Mouse (Mus musculus) kidney, adult 2 months (tissue): ENCODE data around the gene Slc36a1. TPM values are rescaled to one million over a fixed set of nuclear protein-coding genes. Genes with fewer than 3 reads are reported as not detected.

Experiments used
- DNase-seq: peaks from one replicate; pipeline ENCODE4 v3.0.0; 2021
- H3K27ac ChIP-seq: fragments of 200-500 bp; 2 replicates; pipeline ENCODE4 v1.5.1; 2012; ENCODE audit warnings: low read depth, low read length, control low read depth, inconsistent platforms; ENCODE audit not compliant: insufficient read depth
- H3K27me3 ChIP-seq: fragments of 200-500 bp; replicated peaks from 2 replicates; pipeline ENCODE4 v1.6.1; 2012; ENCODE audit warnings: mild to moderate bottlenecking, moderate library complexity, low read length, inconsistent platforms; ENCODE audit not compliant: control insufficient read depth, insufficient read depth
- H3K36me3 ChIP-seq: fragments of 200-500 bp; 2 replicates; pipeline ENCODE4 v1.6.1; 2012; ENCODE audit warnings: mild to moderate bottlenecking, moderate library complexity, low read length, inconsistent platforms; ENCODE audit not compliant: control insufficient read depth, insufficient read depth
- H3K4me1 ChIP-seq: fragments of 200-500 bp; 2 replicates; pipeline ENCODE4 v1.6.1; 2011; ENCODE audit warnings: low read length; ENCODE audit not compliant: control insufficient read depth, insufficient read depth
- H3K4me3 ChIP-seq: fragments of 200-500 bp; 2 replicates; pipeline ENCODE4 v1.5.1; 2011; ENCODE audit warnings: mild to moderate bottlenecking, low read depth, low read length, control low read depth; ENCODE audit not compliant: insufficient read depth
- CTCF ChIP-seq: fragments of 200-500 bp; conservative IDR thresholded peaks from 2 replicates; pipeline ENCODE4 v1.5.1; 2011; ENCODE audit warnings: low read depth, mild to moderate bottlenecking, control low read depth, low read length, moderate library complexity, mixed read lengths; ENCODE audit not compliant: insufficient read depth, insufficient read length
- POLR2A ChIP-seq: fragments of 200-500 bp; IDR thresholded peaks from one replicate; pipeline ENCODE4 v1.6.1; 2011; ENCODE audit warnings: low read depth, low read length, control low read depth
- WGBS: fragments of 180-500 bp; shearing (Covaris S2); methylation state at CpG from one replicate; pipeline ENCODE4 v1.1.7; 2018; 5-methylcytosine and 5-hydroxymethylcytosine counted together
- polyA plus RNA-seq: library from polyadenylated mRNA; depleted of rRNA; stranded (reverse); fragments of >200 nt; gene quantifications from 2 replicates; pipeline ENCODE4 v1.2.3, GENCODE M21; 2012

Gene Slc36a1
- polyA plus RNA-seq, 1 experiment, result 60.5 TPM

DNA sequence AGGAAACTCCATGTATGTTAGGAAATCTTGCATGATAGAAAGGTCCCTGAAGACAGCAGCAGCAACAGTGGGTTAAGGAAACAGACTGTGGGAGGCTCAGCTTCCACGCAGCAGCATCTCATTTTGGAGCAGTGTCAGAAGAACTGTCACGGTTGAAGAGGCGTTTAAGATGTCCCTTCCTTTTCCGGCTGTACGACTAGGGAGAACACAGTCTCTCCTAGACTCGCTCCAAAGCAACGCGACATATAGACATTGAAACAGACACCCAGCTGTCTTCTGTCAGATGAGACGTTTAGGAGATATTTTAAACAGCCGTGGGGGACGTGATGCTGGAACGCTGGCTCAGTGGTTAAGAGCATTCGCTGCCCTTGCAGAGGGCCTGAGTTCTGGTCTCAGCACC lies 12.7 kb downstream of the Slc36a1 start:
- Histone ChIP-seq H3K27me3 (no peaks in the 10 kb centered on the region), H3K4me3 (no peak overlapping the region), H3K27ac (peak overlapping the region; percentile 90), H3K36me3 (no peaks in the 10 kb centered on the region), H3K4me1 (peaks cover 22% of the 10 kb centered on the region; the same call in 1 of the 2 replicates)
- 44% methylated on average over 13 of the region's 13 CpGs for WGBS
- TF ChIP-seq POLR2A, result no peak
- TF ChIP-seq CTCF, result no peak
- no peak for DNase-seq

DNA sequence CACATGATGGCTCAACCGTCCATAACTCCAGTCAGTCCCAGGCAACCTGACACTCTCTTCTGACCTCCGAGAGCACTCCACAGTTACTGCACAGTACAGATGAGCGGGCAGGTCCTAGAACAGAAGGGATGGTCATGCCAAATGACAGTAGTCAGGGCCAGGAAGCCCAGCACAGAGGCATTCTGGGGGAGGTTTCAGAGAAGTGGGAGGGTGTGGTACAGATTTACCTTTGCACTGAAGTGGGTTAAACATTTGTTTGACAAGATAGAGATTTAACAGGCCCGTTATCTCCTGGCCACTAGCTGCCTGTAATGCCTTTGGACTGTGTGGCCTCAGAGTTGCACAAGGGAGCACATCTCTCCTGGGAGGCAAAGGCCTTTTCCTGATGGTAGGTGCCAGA lies 13.3 kb downstream of the Slc36a1 start:
- Histone ChIP-seq H3K4me3 (peak overlapping the region; percentile 26), H3K36me3 (no peaks in the 10 kb centered on the region; the same call in 1 of the 2 replicates), H3K27ac (peak overlapping the region; percentile 96)

DNA sequence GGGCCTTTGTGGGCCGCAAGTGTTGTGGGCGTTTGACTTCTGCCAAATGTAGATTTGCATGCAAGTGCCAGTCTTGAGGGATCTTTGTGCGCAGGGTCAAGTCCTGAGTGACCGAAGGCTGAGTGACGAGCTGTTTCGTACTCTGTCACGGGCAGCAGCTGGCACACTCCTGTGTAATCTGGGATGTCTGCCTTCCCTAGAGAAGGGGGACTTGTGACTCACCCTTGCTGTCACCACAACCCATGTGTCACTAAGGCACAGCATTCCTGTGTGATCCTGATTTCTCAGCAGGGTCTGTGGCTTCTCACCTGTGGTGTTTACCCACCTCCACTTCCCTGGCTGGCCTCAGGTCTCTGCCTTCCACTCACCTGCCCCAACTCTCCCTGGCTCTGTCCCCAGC lies 13.7 kb downstream of the Slc36a1 start:
- Histone ChIP-seq H3K4me1 (peaks cover 22% of the 10 kb centered on the region; the same call in 1 of the 2 replicates), H3K27me3 (no peaks in the 10 kb centered on the region), H3K4me3 (peak overlapping the region; percentile 26), H3K27ac (peak overlapping the region; percentile 96), H3K36me3 (no peaks in the 10 kb centered on the region; the same call in 1 of the 2 replicates)
- no peak for TF ChIP-seq POLR2A
- no peak for TF ChIP-seq CTCF
- no peak for DNase-seq
- WGBS, result 57% methylated on average over 7 of the region's 7 CpGs

More for the DNA sequence above, 13.3 kb downstream of the Slc36a1 start:
- TF ChIP-seq CTCF (peak; percentile 19; the same call in 1 of the 2 replicates), POLR2A (peak; percentile 31)
- DNase-seq, result peak; percentile 93
- Histone ChIP-seq H3K27me3 (no peaks in the 10 kb centered on the region), H3K4me1 (peaks cover 22% of the 10 kb centered on the region; the same call in 1 of the 2 replicates)
- WGBS, result 51% methylated on average over 4 of the region's 4 CpGs

DNA sequence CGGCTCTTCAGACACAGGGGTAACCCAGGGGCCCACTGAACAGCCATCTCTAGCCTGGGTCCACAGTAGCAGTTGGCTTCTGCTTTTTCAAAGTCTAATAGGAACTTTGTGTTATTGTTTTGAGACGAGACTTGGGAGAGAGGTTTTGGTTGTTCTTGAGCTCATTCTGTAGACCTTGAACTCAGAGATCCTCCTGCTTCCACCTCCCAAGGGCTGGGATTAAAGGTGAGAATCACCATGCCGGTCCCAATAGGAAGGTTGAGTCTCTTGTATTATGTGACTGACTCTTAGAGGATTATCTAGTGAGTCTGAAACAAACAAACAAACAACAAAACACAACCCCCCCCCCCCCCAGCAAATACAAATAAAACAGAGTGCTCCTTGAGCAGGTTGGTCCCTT lies 14.3 kb downstream of the Slc36a1 start:
- Histone ChIP-seq H3K27ac (peak overlapping the region; percentile 96), H3K4me1 (peaks cover 22% of the 10 kb centered on the region; the same call in 1 of the 2 replicates), H3K36me3 (no peaks in the 10 kb centered on the region; the same call in 1 of the 2 replicates), H3K4me3 (no peak overlapping the region), H3K27me3 (no peaks in the 10 kb centered on the region)
- 54% methylated on average over 3 of the region's 3 CpGs for WGBS
- no peak for TF ChIP-seq POLR2A
- no peak for TF ChIP-seq CTCF
- peak; percentile 73 for DNase-seq

DNA sequence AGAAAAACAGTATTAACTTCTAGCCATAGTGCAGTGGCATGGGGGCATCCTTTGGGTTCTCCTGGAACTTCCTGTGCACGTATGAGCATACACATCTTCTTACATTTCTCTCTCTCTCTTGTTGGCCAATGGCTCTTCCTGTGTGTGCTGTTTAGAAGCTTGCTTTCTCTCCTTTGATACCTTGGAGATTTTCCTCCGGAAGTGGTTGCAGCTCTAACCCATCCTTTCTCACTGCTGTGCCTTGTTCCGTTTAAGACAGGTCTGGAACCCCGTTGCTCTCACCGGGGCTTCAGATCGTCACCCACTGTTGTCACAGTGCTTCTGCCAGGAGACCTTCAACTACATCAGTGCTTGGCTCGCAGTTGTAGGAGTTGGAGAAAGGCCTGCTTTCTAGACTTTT lies 17.2 kb downstream of the Slc36a1 start:
- WGBS, result 87% methylated on average over 7 of the region's 7 CpGs
- no peak overlapping the region for H3K4me3 ChIP-seq
- DNase-seq, result no peak
- H3K27ac ChIP-seq, result no peak overlapping the region
- no peaks in the 10 kb centered on the region for H3K27me3 ChIP-seq
- H3K36me3 ChIP-seq, result peaks cover 4% of the 10 kb centered on the region
- no peak for TF ChIP-seq POLR2A
- no peak for TF ChIP-seq CTCF
- H3K4me1 ChIP-seq, result peaks cover 5% of the 10 kb centered on the region; the same call in 1 of the 2 replicates

DNA sequence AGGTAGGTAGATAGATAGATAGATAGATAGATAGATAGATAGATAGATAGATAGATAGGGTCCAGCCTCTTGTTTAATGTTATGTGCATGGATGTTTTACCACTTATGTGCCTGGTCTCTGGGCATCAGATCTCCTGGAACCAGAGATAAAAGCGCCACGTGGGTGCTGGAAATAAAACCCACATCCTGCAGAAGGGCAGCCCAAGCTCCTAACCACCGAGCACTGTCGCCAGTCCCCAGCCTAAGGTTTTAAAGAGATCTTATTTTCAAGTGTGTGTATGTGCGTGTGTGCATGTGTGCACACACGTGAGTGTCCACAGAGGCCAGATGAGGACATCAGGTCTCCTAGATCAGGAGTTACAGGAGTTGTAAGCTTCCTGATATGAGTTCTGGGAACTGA lies 26.9 kb downstream of the Slc36a1 start:
- WGBS, result 87% methylated on average over 6 of the region's 6 CpGs
- no peak overlapping the region for H3K4me3 ChIP-seq
- H3K36me3 ChIP-seq, result peaks cover 6% of the 10 kb centered on the region
- no peaks in the 10 kb centered on the region for H3K27me3 ChIP-seq
- no peak for TF ChIP-seq CTCF
- TF ChIP-seq POLR2A, result no peak
- no peaks in the 10 kb centered on the region for H3K4me1 ChIP-seq
- H3K27ac ChIP-seq, result no peak overlapping the region
- DNase-seq, result no peak

DNA sequence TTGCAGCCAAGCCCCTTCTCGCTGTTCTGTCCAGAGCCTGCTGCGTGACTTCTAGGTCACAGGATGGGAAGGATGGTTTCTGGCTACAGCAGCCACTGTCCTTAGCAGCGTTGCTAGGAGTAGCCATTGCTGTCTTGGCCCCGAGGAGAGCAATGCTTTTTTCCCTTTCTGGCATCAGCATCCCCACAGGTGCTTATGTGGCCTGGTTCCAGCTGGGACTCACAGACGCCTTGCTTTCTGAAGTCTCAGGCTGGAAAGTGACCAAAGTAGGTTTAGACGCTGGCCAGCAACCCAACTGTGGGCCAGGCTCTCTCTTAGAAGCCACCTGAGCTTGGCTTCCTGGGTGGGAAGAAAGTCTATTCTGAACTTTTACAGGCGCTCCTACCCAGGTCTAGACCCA lies 30.1 kb downstream of the Slc36a1 start:
- H3K36me3 ChIP-seq, result peaks cover 3% of the 10 kb centered on the region; the same call in 1 of the 2 replicates
- 88% methylated on average over 7 of the region's 7 CpGs for WGBS
- no peak overlapping the region for H3K27ac ChIP-seq
- no peak for DNase-seq
- H3K4me3 ChIP-seq, result no peak overlapping the region
- no peaks in the 10 kb centered on the region for H3K27me3 ChIP-seq
- H3K4me1 ChIP-seq, result no peaks in the 10 kb centered on the region
- TF ChIP-seq POLR2A (no peak), CTCF (no peak)

DNA sequence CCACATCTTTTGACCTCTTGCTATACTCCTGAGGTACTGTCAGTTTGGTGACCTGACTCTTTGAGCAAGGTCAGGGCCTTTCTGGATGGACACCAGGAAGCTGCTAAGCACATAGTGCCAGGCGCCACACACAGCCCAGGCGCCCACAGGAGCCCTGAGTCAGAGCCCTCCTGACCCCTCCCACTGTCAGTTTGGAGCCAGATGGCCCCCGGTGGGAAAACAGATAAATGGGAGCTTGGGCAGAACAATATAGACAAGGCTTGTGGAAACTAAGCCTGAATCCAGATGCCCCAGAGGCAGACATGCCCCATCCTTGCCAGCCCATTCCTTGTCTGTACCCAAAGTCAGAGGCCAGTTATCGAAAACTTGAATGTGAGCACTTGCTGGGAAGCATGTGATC lies 30.6 kb downstream of the Slc36a1 start:
- H3K36me3 ChIP-seq, result peaks cover 3% of the 10 kb centered on the region; the same call in 1 of the 2 replicates
- H3K27ac ChIP-seq, result no peak overlapping the region
- whole genome bisulfite sequencing, result 83% methylated on average over 4 of the region's 4 CpGs
- DNase-seq, result no peak
- no peaks in the 10 kb centered on the region for H3K4me1 ChIP-seq
- no peak for TF ChIP-seq POLR2A
- TF ChIP-seq CTCF, result no peak
- no peak overlapping the region for H3K4me3 ChIP-seq
- H3K27me3 ChIP-seq, result no peaks in the 10 kb centered on the region
